Mouse (Mus musculus) ES-Bruce4 (cell line): Measurements from ENCODE around the gene 1700020D05Rik.

ENCODE experiments used
- CTCF ChIP-seq: IDR thresholded peaks from one replicate; pipeline ENCODE4 v1.8.1; 2011; ENCODE audit warnings: low read depth, low read length
- EP300 ChIP-seq: IDR thresholded peaks from 2 replicates; pipeline ENCODE4 v1.6.1; 2011; ENCODE audit warnings: low read depth, low read length; ENCODE audit not compliant: insufficient read depth
- POLR2A ChIP-seq: IDR thresholded peaks from one replicate; pipeline ENCODE4 v1.8.1; 2011; ENCODE audit warnings: low read length; ENCODE audit not compliant: insufficient read depth

DNA sequence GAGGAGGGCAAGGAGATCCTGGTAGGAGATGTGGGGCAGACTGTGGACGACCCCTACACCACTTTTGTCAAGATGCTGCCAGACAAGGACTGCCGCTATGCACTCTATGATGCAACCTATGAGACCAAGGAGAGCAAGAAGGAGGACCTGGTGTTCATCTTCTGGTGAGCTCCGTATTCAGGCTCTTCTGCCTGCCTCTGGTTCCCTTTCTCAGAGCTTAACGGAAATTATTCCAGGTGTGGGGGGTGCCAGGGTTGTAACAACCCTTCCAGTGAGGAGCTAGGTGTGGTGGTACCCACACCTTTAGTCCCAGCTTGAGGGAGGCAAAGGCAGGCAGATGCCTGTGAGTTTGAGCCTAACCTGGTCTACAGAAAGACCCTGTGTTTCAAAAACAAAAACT lies 10.9 kb downstream of the 1700020D05Rik start:
- no peak for TF ChIP-seq CTCF
- no peak for TF ChIP-seq EP300
- TF ChIP-seq POLR2A = no peak
